Mouse (Mus musculus) embryonic fibroblast, embryonic 13.5 days (primary cell): ENCODE data around the gene Adamts2.

ENCODE experiments used
- CTCF ChIP-seq: IDR thresholded peaks from 2 replicates; pipeline ENCODE4 v1.5.1; 2011; ENCODE audit warnings: mild to moderate bottlenecking, control low read depth, low read length, moderate library complexity, borderline replicate concordance; ENCODE audit not compliant: insufficient read depth
- POLR2A ChIP-seq: IDR thresholded peaks from 2 replicates; pipeline ENCODE4 v1.6.1; 2011; ENCODE audit warnings: low read depth, mild to moderate bottlenecking, control low read depth, low read length, moderate library complexity

DNA sequence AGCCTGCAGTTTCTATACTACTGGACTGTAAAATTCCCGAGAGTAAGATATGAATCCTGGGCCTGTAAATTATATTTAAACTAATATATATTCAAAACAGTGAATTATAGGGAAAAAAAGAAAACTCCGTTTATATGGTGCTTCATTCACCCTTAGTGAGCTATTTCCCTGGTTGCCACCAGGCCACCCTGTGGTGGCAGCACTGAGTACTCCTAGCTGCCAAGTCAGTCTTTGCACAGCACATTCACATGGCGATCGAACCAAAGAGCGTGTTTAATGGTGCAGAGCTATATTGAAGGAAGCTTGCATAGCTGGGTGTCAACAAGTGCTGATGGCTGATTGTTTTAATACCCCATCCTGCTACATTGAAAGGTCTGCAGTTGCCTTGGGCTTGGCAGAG is 245.2 kb downstream of the Adamts2 start:
- 0 out of 2 replicates have a peak, but pooled peaks have one; percentile 24 for TF ChIP-seq CTCF
- no peak for TF ChIP-seq POLR2A
